Mouse (Mus musculus) monocyte, adult 5-6 weeks (primary cell): ENCODE results near the gene Gm5662. TPM values are rescaled to one million over a fixed set of nuclear protein-coding genes. Genes with fewer than 3 reads are reported as not detected.
"Not testable (repeated sequence)": the region's sequence is repeated elsewhere in the genome, so short reads cannot be mapped to it uniquely, and the experiment has no call there.

Experiments
- ATAC-seq: fragments of 153-309, 156-312 bp; replicated peaks from 2 replicates; pipeline ENCODE4 v1.8.0; 2017; ENCODE audit warnings: mild to moderate bottlenecking; ENCODE audit not compliant: low TSS enrichment, insufficient number of reproducible peaks, severe bottlenecking, poor library complexity, low FRiP score
- total RNA-seq: library from RNA; stranded (forward); fragments of 200-1000, 200-491, 200-594 nt; gene quantifications from 3 replicates; pipeline ENCODE4 v1.2.3, GENCODE M21; 2017

The Gm5662 gene
- total RNA-seq: not detected in 3 replicates

DNA sequence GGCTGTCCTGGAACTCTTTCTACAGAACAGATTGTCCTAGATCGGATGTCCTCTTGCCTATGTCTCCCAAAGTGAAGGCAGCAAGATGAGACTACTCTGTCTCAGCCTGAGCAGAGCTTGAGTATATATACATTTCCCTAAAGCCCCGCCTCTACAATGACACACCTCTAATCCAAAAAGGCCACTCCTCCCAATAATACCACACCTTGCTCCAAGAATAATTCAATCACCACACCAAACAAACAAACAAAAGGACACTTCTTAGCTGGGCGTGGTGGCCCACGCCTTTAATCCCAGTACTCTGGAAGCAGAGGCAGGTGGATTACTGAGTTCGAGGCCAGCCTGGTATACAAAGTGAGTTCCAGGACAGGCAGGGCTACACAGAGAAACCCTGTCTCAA, at the start of gene Gm5662:
Gene Gm5662 (minus strand): TSS at position 101 of the 400 bp plus-strand sequence.
- ATAC-seq: not testable (repeated sequence)

DNA sequence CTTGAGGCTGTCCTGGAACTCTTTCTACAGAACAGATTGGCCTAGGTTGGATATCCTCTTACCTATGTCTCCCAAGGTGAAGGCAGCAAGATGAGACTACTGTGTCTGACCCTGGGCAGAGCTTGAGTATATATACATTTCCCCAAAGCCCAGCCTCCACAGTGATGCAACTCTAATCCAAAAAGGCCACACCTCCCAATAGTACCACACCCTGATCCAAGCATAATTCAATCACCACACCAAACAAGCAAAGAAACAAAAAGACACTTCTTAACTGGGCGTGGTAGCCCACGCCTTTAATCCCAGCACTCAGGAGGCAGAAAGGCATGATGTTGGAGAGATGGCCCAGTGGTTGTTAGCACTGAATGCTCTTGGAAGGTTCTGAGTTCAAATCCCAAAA, 49.6 kb upstream of the Gm5662 start, which contains the start of gene Gm5039:
Gene Gm5039 (minus strand): TSS at position 101 of the 400 bp plus-strand sequence.
- ATAC-seq: not testable (repeated sequence)

DNA sequence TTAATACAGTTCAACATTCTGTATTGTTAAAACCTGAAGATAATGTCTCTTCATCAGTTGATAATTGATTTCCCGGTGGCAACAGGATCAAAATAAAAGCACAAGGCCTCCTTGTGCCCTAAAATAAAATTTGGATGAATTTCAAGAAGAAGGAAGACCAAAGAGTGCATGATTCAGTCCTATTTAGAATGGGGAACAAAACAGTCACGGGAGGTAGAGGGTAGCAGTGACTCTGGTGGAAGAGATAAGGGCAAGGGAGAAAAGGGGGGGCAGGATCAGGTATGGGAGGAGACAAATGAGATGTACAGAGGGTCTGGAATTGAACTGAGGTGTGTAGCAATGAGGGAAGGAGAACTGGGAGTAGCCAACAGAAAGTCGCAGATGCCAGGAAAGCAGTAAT, 40.3 kb upstream of the Gm5662 start:
- ATAC-seq: no peak

GRCm38 (mm10) chr12:88297171-88297570, 22.9 kb upstream of the Gm5662 start:
- not testable (repeated sequence) for ATAC-seq

DNA sequence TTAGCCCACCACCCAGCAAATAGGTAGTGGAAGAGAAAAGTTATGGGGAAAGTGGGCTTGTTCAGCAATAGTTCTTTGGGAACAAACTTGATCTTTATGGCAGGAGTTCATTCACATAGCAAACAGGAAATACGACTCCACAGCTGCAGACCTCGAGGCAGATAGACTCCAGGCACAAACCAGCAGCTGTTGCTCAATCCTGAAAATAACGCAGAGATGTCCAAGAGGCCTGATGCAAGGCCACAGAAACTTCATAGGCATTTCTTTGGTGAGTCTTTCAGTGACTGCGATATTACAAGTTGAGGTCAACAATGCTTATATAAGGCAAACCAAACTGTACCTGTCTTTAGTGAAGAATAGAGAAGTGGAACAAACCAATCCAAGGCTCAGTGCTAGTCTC, 18.8 kb upstream of the Gm5662 start:
- not testable (repeated sequence) for ATAC-seq

DNA sequence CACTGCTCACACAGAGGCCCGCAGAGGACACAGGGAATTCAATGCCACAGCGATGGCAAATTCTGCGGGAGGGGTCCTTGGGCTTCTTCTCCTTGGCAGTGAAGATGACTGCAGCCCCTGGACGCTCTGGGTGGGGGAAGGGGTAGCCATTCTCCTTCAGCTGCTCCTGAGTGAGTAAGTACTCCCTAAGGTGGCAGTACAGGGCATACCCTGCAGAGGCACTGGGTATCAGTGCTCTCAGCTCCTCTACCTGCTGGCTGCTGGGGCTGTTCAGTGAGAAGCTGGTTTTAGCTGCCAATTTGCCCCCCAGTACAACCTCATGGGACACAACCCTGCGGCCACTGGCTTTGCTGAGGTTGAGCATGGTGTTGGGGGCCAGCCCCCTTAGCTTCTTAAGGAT, 10.9 kb upstream of the Gm5662 start:
- not testable (repeated sequence) for ATAC-seq

DNA sequence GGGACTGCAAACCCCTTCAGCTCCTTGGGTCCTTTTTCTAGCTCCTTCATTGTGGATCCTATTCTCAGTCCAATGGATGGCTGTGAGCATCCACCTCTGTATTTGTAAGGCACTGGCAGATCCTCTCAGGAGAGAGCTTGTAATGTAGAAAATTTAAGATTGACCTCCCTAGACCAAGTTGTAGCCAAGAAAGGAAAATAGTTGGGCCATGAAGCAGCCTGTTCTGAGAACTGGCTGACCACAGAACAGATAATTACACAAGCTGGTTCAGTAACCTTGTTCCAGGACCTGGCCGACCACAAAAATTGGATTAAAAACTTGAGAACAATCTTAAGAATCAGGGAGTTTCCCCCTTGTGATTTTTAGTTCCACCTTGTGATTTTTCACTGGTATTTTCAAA, 17.1 kb downstream of the Gm5662 start:
- ATAC-seq: no peak

- ATAC-seq: not testable (repeated sequence)
Measured at GRCm38 (mm10) chr12:88255917-88256316, 18.4 kb downstream of the Gm5662 start.

GRCm38 (mm10) chr12:88250000-88250399, 24.3 kb downstream of the Gm5662 start, which contains the start of gene Gm8332:
TSS of gene Gm8332 (minus strand) at chr12:88250100.
- ATAC-seq: not testable (repeated sequence)

GRCm38 (mm10) chr12:88245786-88246185, 28.5 kb downstream of the Gm5662 start:
- not testable (repeated sequence) for ATAC-seq

DNA sequence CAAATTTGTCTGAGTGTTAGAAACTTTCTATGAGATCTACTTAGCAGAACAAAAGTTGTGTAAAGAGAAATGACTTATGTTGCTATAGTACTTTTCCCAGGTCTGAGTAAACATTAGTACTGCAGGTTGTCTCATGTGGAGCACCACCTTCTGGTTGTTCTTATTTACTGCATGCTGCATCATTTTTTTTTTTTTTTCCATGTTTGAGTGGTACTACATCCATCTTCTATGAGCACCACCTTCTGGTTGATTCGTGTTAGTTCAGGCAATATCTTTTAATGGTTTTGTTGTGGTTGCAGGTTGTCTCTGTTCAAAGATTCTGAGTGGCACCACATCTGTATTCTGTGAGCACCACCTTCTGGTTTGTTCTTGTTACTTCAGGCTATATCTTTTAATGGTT, 31.4 kb downstream of the Gm5662 start:
- ATAC-seq: not testable (repeated sequence)

Other genes starting within 250 kb of the Gm5662 start
- gene Gm2056, start 247.5 kb downstream of the Gm5662 start, total RNA-seq: not detected in 3 replicates
- not detected in 3 replicates for gene Gm16368, start 190.8 kb downstream of the Gm5662 start, total RNA-seq
- gene Gm10436, start 92.4 kb downstream of the Gm5662 start, total RNA-seq: 0.32 TPM in 1 of 3 replicates, not detected in the others
- not detected in 3 replicates for gene Gm8332, start 24.4 kb downstream of the Gm5662 start, total RNA-seq
- gene Gm5039, start 49.5 kb upstream of the Gm5662 start, total RNA-seq: not detected in 3 replicates
- gene Adck1, start 86.1 kb upstream of the Gm5662 start, total RNA-seq: 8.2 to 13.2 TPM (median 8.7 TPM) in 3 replicates